Mouse (Mus musculus): ENCODE measurements around the gene Rgs3. TPM values are rescaled to one million over a fixed set of nuclear protein-coding genes. Genes with fewer than 3 reads are reported as not detected.
"Not testable (repeated sequence)": the region's sequence is repeated elsewhere in the genome, so short reads cannot be mapped to it uniquely, and the experiment has no call there.

The Rgs3 gene
- total RNA-seq, 2 experiments from 2014 or later: 10.5 to 11.2 TPM

- DNase-seq: no peak
Measured at GRCm38 (mm10) chr4:62544801-62545200, 14.8 kb upstream of the Rgs3 start.

GRCm38 (mm10) chr4:62551966-62552365, 7.7 kb upstream of the Rgs3 start:
- no peak for DNase-seq

GRCm38 (mm10) chr4:62557436-62557835, 2.2 kb upstream of the Rgs3 start:
- DNase-seq: no peak

- DNase-seq: peak; percentile 34
Measured at GRCm38 (mm10) chr4:62560963-62561629, 1.4 kb downstream of the Rgs3 start.

GRCm38 (mm10) chr4:62561630-62562001, 2.0 kb downstream of the Rgs3 start:
- no peak for DNase-seq

GRCm38 (mm10) chr4:62562006-62562405, 2.4 kb downstream of the Rgs3 start:
- no peak for DNase-seq

- DNase-seq: no peak
Measured at GRCm38 (mm10) chr4:62566530-62566929, 6.9 kb downstream of the Rgs3 start.

- no peak for DNase-seq
Measured at GRCm38 (mm10) chr4:62567696-62568095, 8.0 kb downstream of the Rgs3 start.

GRCm38 (mm10) chr4:62568359-62568758, 8.7 kb downstream of the Rgs3 start:
- DNase-seq: no peak

- no peak for DNase-seq
Measured at GRCm38 (mm10) chr4:62569603-62570002, 10.0 kb downstream of the Rgs3 start.

GRCm38 (mm10) chr4:62570029-62570428, 10.4 kb downstream of the Rgs3 start:
- DNase-seq: no peak

- no peak for DNase-seq
Measured at GRCm38 (mm10) chr4:62582365-62583264, 23.0 kb downstream of the Rgs3 start.

- peak; percentile 56 for DNase-seq
Measured at GRCm38 (mm10) chr4:62583265-62584092, 23.8 kb downstream of the Rgs3 start.

GRCm38 (mm10) chr4:62587067-62587466, 27.4 kb downstream of the Rgs3 start:
- DNase-seq: no peak

GRCm38 (mm10) chr4:62590878-62591277, 31.2 kb downstream of the Rgs3 start:
- DNase-seq: no peak

GRCm38 (mm10) chr4:62591326-62591725, 31.7 kb downstream of the Rgs3 start:
- DNase-seq: no peak

- not testable (repeated sequence) for DNase-seq
Measured at GRCm38 (mm10) chr4:62593546-62594240, 34.0 kb downstream of the Rgs3 start.

- DNase-seq: no peak
Measured at GRCm38 (mm10) chr4:62594442-62594841, 34.8 kb downstream of the Rgs3 start.

GRCm38 (mm10) chr4:62596051-62596450, 36.4 kb downstream of the Rgs3 start:
- DNase-seq: no peak

GRCm38 (mm10) chr4:62600549-62600948, 40.9 kb downstream of the Rgs3 start:
- no peak for DNase-seq

- DNase-seq: no peak
Measured at GRCm38 (mm10) chr4:62603607-62604006, 44.0 kb downstream of the Rgs3 start.

GRCm38 (mm10) chr4:62604094-62604493, 44.4 kb downstream of the Rgs3 start:
- no peak for DNase-seq

Data from gastrocnemius, postnatal 25 days (tissue).